Mouse (Mus musculus) embryonic facial prominence, embryonic 11.5 days (tissue): ENCODE results near the gene Ap3m1. TPM values are rescaled to one million over a fixed set of nuclear protein-coding genes. Genes with fewer than 3 reads are reported as not detected.
A peak's percentile ranks its signal among the peaks of the same experiment; 100 is the strongest.

ENCODE experiments used
- ATAC-seq: fragments of 200-750 bp; cut with Nextera tagmentation; replicated peaks from 2 replicates; pipeline ENCODE4 v1.8.0; 2017; ENCODE audit warnings: low read depth; ENCODE audit not compliant: insufficient number of reproducible peaks, low FRiP score, low TSS enrichment
- DNase-seq: peaks from one replicate; pipeline ENCODE4 v3.0.0-alpha.2; 2015; ENCODE audit warnings: low spot score
- H3K27ac ChIP-seq: fragments of 300-500 bp; sonication (generic); replicated peaks from 2 replicates; pipeline ENCODE4 v1.5.1; 2014; ENCODE audit warnings: mild to moderate bottlenecking, low read depth, low read length, control low read depth
- H3K27me3 ChIP-seq: fragments of 300-500 bp; sonication (generic); 2 replicates; pipeline ENCODE4 v1.6.1; 2014; ENCODE audit warnings: mild to moderate bottlenecking, low read length, moderate library complexity, mixed read lengths; ENCODE audit not compliant: control insufficient read depth, insufficient read depth
- H3K36me3 ChIP-seq: fragments of 300-500 bp; sonication (generic); replicated peaks from 2 replicates; pipeline ENCODE4 v1.6.1; 2014; ENCODE audit warnings: low read depth, mild to moderate bottlenecking, low read length, moderate library complexity, mixed read lengths; ENCODE audit not compliant: control insufficient read depth, insufficient read depth
- H3K4me1 ChIP-seq: fragments of 300-500 bp; sonication (generic); 2 replicates; pipeline ENCODE4 v1.6.1; 2014; ENCODE audit warnings: low read length, mixed read lengths; ENCODE audit not compliant: control insufficient read depth, insufficient read depth
- H3K4me2 ChIP-seq: fragments of 300-500 bp; sonication (generic); 2 replicates; pipeline ENCODE4 v1.6.1; 2014; ENCODE audit warnings: low read depth, mild to moderate bottlenecking, control low read depth, low read length, moderate library complexity
- H3K4me3 ChIP-seq: fragments of 300-500 bp; sonication (generic); 2 replicates; pipeline ENCODE4 v1.5.1; 2014; ENCODE audit warnings: low read depth, low read length, control low read depth
- H3K9ac ChIP-seq: fragments of 300-500 bp; sonication (generic); replicated peaks from 2 replicates; pipeline ENCODE4 v1.6.1; 2014; ENCODE audit warnings: mild to moderate bottlenecking, control low read depth, low read length
- H3K9me3 ChIP-seq: fragments of 300-500 bp; sonication (generic); replicated peaks from 2 replicates; pipeline ENCODE4 v1.6.1; 2016; ENCODE audit warnings: mild to moderate bottlenecking, low read length, inconsistent platforms, mixed read lengths; ENCODE audit not compliant: control insufficient read depth
- WGBS: fragments of 180-500 bp; shearing (Covaris S2); extraction: QIAGEN DNeasy Blood & Tissue Kit; methylation state at CpG from one replicate; pipeline ENCODE4 v1.1.7; 2014; 5-methylcytosine and 5-hydroxymethylcytosine counted together
- polyA plus RNA-seq: library from polyadenylated mRNA; unstranded; fragments of >200 nt; fragmentation: Nextera tagmentation; extraction: Ambion mirVana; gene quantifications from 2 replicates; pipeline ENCODE4 v1.2.1, GENCODE M21; 2014

The Ap3m1 gene
- polyA plus RNA-seq, 1 experiment from 2014 or later, result 118 TPM

GRCm38 (mm10) chr14:20995497-20995896 lies 56.8 kb downstream of the Ap3m1 start:
- Histone ChIP-seq H3K27ac (no peak overlapping the region), H3K9me3 (no peaks in the 10 kb centered on the region), H3K4me2 (no peak overlapping the region), H3K4me1 (no peaks in the 10 kb centered on the region), H3K27me3 (no peaks in the 10 kb centered on the region), H3K4me3 (no peak overlapping the region), H3K36me3 (no peaks in the 10 kb centered on the region), H3K9ac (no peak overlapping the region)
- DNase-seq (no peak), ATAC-seq (no peak)
- 90% methylated on average over 2 of the region's 2 CpGs for WGBS

DNA sequence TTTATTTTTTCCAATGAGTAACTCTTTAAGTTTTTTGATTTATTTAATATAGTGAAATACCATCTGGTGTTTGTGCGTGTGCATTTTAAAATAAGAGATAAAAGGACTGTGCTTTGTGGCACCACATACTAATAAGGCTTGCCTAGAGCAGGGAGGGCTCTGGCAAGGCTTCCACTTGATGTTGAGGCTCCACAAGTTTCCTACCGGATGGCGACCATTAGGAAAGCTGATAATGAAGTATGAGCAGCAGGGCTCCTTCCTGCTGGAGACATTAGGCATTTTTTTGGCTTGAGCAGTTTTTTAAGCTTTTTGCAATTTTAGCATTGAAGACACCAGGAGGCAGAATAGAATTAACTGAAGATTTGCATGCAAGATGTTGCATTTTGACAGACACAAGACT lies 57.8 kb downstream of the Ap3m1 start:
- Histone ChIP-seq H3K9me3 (no peaks in the 10 kb centered on the region), H3K4me2 (no peak overlapping the region), H3K9ac (no peak overlapping the region), H3K27ac (no peak overlapping the region), H3K4me3 (no peak overlapping the region), H3K36me3 (no peaks in the 10 kb centered on the region), H3K4me1 (no peaks in the 10 kb centered on the region), H3K27me3 (no peaks in the 10 kb centered on the region)
- WGBS, result 85% methylated on average over 3 of the region's 3 CpGs
- ATAC-seq (no peak), DNase-seq (no peak)

DNA sequence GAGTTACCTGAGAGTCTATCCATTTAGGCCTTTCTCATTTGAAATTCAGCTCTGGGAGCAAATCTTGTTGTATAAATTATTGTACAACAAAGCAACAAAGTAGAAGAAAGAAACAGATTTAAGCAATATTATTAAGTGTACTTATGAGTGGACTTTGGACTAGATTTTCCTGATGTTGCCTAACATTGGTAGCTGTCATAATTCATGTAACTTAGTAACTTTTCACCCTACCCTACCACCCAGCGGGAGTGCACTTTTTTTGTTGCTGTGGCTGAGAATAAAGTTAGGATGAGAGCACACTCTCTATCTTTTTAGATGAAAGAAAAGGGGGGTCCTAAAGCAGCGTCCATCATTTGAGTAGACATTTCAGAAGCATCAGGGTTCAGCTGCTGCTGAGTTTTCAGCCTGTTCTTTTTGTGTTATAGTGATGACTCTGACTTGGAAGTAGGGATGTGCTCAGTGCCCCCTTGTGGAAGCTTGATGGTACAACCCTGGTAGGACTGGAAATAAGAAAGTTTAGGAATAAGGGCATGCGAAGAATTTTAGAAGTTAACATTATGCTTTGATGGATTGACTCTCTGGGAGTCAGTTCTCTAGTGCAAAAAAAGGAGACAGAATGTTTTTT lies 59.1 kb downstream of the Ap3m1 start:
- H3K9me3 ChIP-seq, result no peaks in the 10 kb centered on the region
- no peak overlapping the region for H3K27ac ChIP-seq
- H3K9ac ChIP-seq, result no peak overlapping the region
- no peaks in the 10 kb centered on the region for H3K36me3 ChIP-seq
- H3K4me2 ChIP-seq, result no peak overlapping the region
- peak; percentile 71 for DNase-seq
- no peak overlapping the region for H3K4me3 ChIP-seq
- WGBS, result 55% methylated on average over 3 of the region's 3 CpGs
- H3K27me3 ChIP-seq, result no peaks in the 10 kb centered on the region
- no peaks in the 10 kb centered on the region for H3K4me1 ChIP-seq
- no peak for ATAC-seq

- DNase-seq (no peak), ATAC-seq (no peak)
- H3K4me1 ChIP-seq, result no peaks in the 10 kb centered on the region
- WGBS, result 82% methylated on average over 1 of the region's 1 CpGs
- H3K4me3 ChIP-seq, result no peak overlapping the region
- H3K4me2 ChIP-seq, result no peak overlapping the region
- H3K27ac ChIP-seq, result no peak overlapping the region
- no peaks in the 10 kb centered on the region for H3K36me3 ChIP-seq
- H3K9ac ChIP-seq, result no peak overlapping the region
- H3K9me3 ChIP-seq, result no peaks in the 10 kb centered on the region
- H3K27me3 ChIP-seq, result no peaks in the 10 kb centered on the region
Measured at GRCm38 (mm10) chr14:20991492-20991891, 60.8 kb downstream of the Ap3m1 start.

GRCm38 (mm10) chr14:20985482-20985881 lies 66.8 kb downstream of the Ap3m1 start:
- Histone ChIP-seq H3K27me3 (no peaks in the 10 kb centered on the region), H3K4me3 (no peak overlapping the region), H3K4me1 (no peaks in the 10 kb centered on the region), H3K4me2 (no peak overlapping the region), H3K9me3 (no peaks in the 10 kb centered on the region), H3K36me3 (no peaks in the 10 kb centered on the region), H3K27ac (no peak overlapping the region), H3K9ac (no peak overlapping the region)
- WGBS, result 50% methylated on average over 3 of the region's 3 CpGs
- DNase-seq (no peak), ATAC-seq (no peak)

GRCm38 (mm10) chr14:20983832-20984231 lies 68.5 kb downstream of the Ap3m1 start:
- Histone ChIP-seq H3K36me3 (no peaks in the 10 kb centered on the region), H3K27ac (no peak overlapping the region), H3K4me2 (no peak overlapping the region), H3K9ac (no peak overlapping the region), H3K9me3 (no peaks in the 10 kb centered on the region), H3K27me3 (no peaks in the 10 kb centered on the region), H3K4me1 (no peaks in the 10 kb centered on the region), H3K4me3 (no peak overlapping the region)
- DNase-seq, result no peak
- WGBS, result 82% methylated on average over 2 of the region's 2 CpGs
- ATAC-seq, result no peak

Other genes with a start within 250 kb of the Ap3m1 start
- gene Plau, start 215.8 kb downstream of the Ap3m1 start, polyA plus RNA-seq, result 0.83 and 1.0 TPM in 2 replicates
- 40.4 and 43.8 TPM in 2 replicates for gene Vcl, start 123.1 kb downstream of the Ap3m1 start, polyA plus RNA-seq
- 152 and 178 TPM in 2 replicates for gene Adk, start 66 bp upstream of the Ap3m1 start, polyA plus RNA-seq